Mouse (Mus musculus) heart, postnatal 0 days (tissue): ENCODE measurements at regions not wholly inside any gene's neighbourhood (a gene's known extent, or its start where the extent isn't known, plus 50 kb on each side); places are given as distances from the start of the nearest gene placed in this dataset.

Source experiments
- CTCF ChIP-seq: IDR thresholded peaks from 2 replicates; pipeline ENCODE4 v1.5.1; 2016; ENCODE audit warnings: antibody characterized with exemption, control low read depth, low read depth
- EP300 ChIP-seq: IDR thresholded peaks from 2 replicates; pipeline ENCODE4 v1.6.1; 2016; ENCODE audit warnings: antibody characterized with exemption, low read depth

DNA sequence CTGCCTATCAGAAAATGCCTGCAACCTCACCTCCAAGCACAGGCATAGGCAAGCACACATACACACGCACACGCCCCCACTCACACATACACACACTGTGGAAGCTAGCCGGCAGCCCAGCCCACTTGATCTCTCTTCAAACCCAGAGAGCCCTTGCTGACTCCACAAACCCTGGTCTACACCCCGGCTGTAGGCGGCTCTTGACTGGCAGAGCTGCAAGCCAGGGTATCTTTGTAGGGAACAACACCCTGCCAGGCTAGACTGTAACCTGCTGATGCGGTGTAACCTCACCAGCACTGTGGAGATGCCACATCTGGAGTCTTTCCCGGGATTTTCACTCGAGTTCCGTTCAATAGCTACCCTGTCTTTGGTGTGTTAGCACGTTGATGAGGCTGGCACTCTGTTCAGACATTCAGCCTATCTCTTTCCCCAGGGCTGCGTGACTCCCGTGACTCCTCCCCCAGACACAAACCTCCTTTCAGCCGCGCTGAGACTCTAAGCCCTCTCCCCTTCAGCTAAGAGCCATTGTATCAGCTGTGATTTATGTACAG lies 261.3 kb downstream of the Mycn start:
- TF ChIP-seq CTCF = no peak
- TF ChIP-seq EP300 = no peak
